Mouse (Mus musculus) small intestine, adult 10 weeks (tissue): ENCODE results near the gene Ripk3. TPM values are rescaled to one million over a fixed set of nuclear protein-coding genes. Genes with fewer than 3 reads are reported as not detected.

Source experiments
- polyA plus RNA-seq: library from polyadenylated mRNA; stranded (reverse); fragments of 350-450 nt; fragmentation: Illumina TruSeq; extraction: RNeasy Lipid Tissue Mini Kit (QIAGEN cat#74804); gene quantifications from one replicate; pipeline ENCODE4 v1.2.3, GENCODE M21; 2014; ENCODE audit warnings: low replicate concordance

Gene Ripk3
- polyA plus RNA-seq, result 1.9 TPM

GRCm38 (mm10) chr14:55788256-55789050 lies at the start of gene Ripk3:
Gene Ripk3 (minus strand): TSS chr14:55788865.

GRCm38 (mm10) chr14:55822991-55823762 lies 34.5 kb upstream of the Ripk3 start, which contains the start of gene Nfatc4:
Gene Nfatc4 (plus strand): TSS chr14:55823144.

DNA sequence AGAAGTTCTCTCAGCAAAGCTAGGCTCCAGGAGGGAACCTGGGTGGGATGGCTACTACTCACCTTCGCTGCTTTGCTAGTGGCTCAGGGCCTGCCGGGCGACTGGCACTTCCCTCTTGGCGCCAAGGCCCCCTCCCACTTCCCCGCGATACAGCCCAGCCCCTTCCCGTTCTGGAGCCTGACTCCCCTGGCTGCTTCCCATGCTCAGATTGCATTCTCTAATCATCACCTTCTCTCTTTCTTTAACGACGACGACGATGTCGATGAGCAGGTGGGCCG lies 4.8 kb downstream of the Ripk3 start, which contains the start of gene Adcy4:
TSS of gene Adcy4 (minus strand) at position 138 of the 278 bp plus-strand sequence.

GRCm38 (mm10) chr14:55765696-55766095 lies 23.0 kb downstream of the Ripk3 start, which contains the start of gene Ltb4r1:
Gene Ltb4r1 (plus strand): TSS chr14:55765962.

GRCm38 (mm10) chr14:55761163-55761562 lies 27.5 kb downstream of the Ripk3 start, which contains the start of gene Ltb4r2:
Gene Ltb4r2 (plus strand): TSS chr14:55761428.

GRCm38 (mm10) chr14:55758363-55758784 lies 30.3 kb downstream of the Ripk3 start, which contains the start of gene Cideb:
Gene Cideb (minus strand): TSS chr14:55758458.

DNA sequence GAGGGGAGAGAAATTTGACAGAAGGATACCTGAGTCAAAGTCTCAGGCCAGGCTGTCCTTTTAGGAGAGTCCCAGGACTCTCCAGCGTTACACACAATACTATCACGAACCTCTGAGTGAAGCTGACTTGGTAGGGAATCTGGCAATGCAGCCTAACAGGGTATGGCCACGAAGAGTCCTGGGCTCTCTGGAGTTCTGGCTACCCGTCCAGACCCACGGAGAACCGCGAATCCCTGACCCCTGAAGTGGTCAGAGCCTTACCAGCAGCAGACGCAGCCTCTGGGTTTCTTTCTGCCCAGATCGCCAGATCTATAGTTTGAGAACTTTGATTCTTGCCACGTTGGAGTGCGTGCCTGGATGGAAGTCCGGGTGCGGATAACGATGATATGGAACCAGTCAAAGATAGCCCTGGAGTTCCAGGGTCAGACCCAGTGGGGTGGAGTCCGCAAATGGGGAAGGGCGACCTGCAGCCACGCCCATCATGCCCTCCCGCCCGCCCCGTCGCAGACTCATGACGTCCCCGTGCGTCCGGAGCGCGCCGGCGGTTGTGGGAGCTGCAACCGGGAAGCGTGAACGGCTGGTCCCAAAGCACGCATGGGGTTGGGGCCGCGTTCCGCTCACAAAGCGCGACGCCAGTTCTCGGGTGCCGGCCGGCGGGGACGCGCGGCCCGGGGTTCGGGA lies 43.3 kb downstream of the Ripk3 start, which contains the start of the genes Dhrs1 and Nop9:
TSS of gene Dhrs1 (minus strand) at position 511 of the 681 bp plus-strand sequence.
TSS of gene Nop9 (plus strand) at position 514 of the 681 bp plus-strand sequence.

Other genes with a start within 250 kb of the Ripk3 start
- 3.2 TPM for gene Pck2, start 248.6 kb downstream of the Ripk3 start, polyA plus RNA-seq
- 15.6 TPM for gene Dcaf11, start 228.9 kb downstream of the Ripk3 start, polyA plus RNA-seq
- gene A730061H03Rik, start 228.5 kb downstream of the Ripk3 start, polyA plus RNA-seq, result not detected
- gene Fitm1, start 213.2 kb downstream of the Ripk3 start, polyA plus RNA-seq, result not detected
- 223 TPM for gene Psme1, start 210.7 kb downstream of the Ripk3 start, polyA plus RNA-seq
- gene Emc9, start 203.6 kb downstream of the Ripk3 start, polyA plus RNA-seq, result 10.6 TPM
- 276 TPM for gene Psme2, start 197.8 kb downstream of the Ripk3 start, polyA plus RNA-seq
- 4.8 TPM for gene Rnf31, start 197.2 kb downstream of the Ripk3 start, polyA plus RNA-seq
- 60.3 TPM for gene Irf9, start 185.3 kb downstream of the Ripk3 start, polyA plus RNA-seq
- 2.0 TPM for gene Rec8, start 170.8 kb downstream of the Ripk3 start, polyA plus RNA-seq
- 1.1 TPM for gene Ipo4, start 152.9 kb downstream of the Ripk3 start, polyA plus RNA-seq
- gene Gm49378, start 151.0 kb downstream of the Ripk3 start, polyA plus RNA-seq, result 0.89 TPM
- gene Tm9sf1, start 145.1 kb downstream of the Ripk3 start, polyA plus RNA-seq, result 46.5 TPM
- not detected for gene Tssk4, start 138.7 kb downstream of the Ripk3 start, polyA plus RNA-seq
- 29.1 TPM for gene Mdp1, start 128.4 kb downstream of the Ripk3 start, polyA plus RNA-seq
- 19.7 TPM for gene Gmpr2, start 116.9 kb downstream of the Ripk3 start, polyA plus RNA-seq
- 16.8 TPM for gene Nedd8, start 116.7 kb downstream of the Ripk3 start, polyA plus RNA-seq
- 15.6 TPM for gene Tinf2, start 107.0 kb downstream of the Ripk3 start, polyA plus RNA-seq
- not detected for gene Tgm1, start 74.9 kb downstream of the Ripk3 start, polyA plus RNA-seq
- gene Rabggta, start 66.6 kb downstream of the Ripk3 start, polyA plus RNA-seq, result 0.33 TPM
- 110 TPM for gene Dhrs1, start 43.2 kb downstream of the Ripk3 start, polyA plus RNA-seq
- gene Nop9, start 43.2 kb downstream of the Ripk3 start, polyA plus RNA-seq, result 4.2 TPM
- gene Cideb, start 30.4 kb downstream of the Ripk3 start, polyA plus RNA-seq, result 9.8 TPM
- 3.6 TPM for gene Ltb4r2, start 27.4 kb downstream of the Ripk3 start, polyA plus RNA-seq
- not detected for gene Ltb4r1, start 22.9 kb downstream of the Ripk3 start, polyA plus RNA-seq
- gene Adcy4, start 4.8 kb downstream of the Ripk3 start, polyA plus RNA-seq, result 0.15 TPM
- 0.52 TPM for gene Nfatc4, start 34.3 kb upstream of the Ripk3 start, polyA plus RNA-seq
- gene Nynrin, start 65.1 kb upstream of the Ripk3 start, polyA plus RNA-seq, result 0.15 TPM
- gene Cbln3, start 95.5 kb upstream of the Ripk3 start, polyA plus RNA-seq, result 0.15 TPM
- 37.8 TPM for gene Khnyn, start 96.1 kb upstream of the Ripk3 start, polyA plus RNA-seq
- 7.4 TPM for gene Sdr39u1, start 111.4 kb upstream of the Ripk3 start, polyA plus RNA-seq
- not detected for gene Cma1, start 155.8 kb upstream of the Ripk3 start, polyA plus RNA-seq
- gene Cma2, start 162.1 kb upstream of the Ripk3 start, polyA plus RNA-seq, result not detected
- gene Mcpt1, start 229.1 kb upstream of the Ripk3 start, polyA plus RNA-seq, result 4.8 TPM
- gene Mcpt9, start 241.6 kb upstream of the Ripk3 start, polyA plus RNA-seq, result not detected